Mouse (Mus musculus): ENCODE results near the gene Ankrd9. TPM values are rescaled to one million over a fixed set of nuclear protein-coding genes. Genes with fewer than 3 reads are reported as not detected.

The Ankrd9 gene
- polyA plus RNA-seq, 1 experiment = 11.8 TPM

DNA sequence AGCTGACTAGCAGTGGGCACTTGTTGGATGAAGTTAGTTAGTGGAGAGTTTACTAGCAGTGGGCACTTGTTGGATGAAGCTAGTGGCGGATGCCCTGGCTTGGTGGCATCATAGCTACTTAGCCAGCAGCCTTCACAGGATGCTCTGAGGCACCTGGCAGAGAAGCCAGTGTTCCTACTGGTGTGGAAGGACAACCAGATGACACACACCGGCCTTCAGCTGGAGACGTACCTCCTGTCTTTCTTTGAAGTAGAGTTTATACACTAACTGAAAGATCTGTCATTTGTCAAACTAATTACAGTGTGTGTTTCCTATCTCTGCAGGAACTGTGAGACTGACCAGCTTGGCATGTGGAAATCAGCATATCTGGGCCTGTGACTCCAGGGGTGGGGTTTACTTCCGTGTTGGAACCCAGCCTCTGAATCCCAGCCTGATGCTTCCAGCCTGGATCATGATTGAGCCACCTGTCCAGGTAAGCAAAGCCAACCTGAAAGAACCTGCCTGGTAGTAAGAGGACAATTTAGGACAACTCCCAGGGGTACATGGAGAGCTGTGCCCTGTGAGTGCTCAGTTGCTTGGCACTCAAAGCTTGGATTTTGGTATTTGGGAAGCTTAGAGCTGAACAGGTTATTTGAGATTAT is 24.4 kb downstream of the Ankrd9 start:
- Histone ChIP-seq H3K9me3 (ENCODE audit: control insufficient read depth, low read length) (no peaks in the 10 kb centered on the region), H3K36me3 (ENCODE audit: control insufficient read depth) (peaks cover 60% of the 10 kb centered on the region), H3K4me3 (replicated peaks) (no peak overlapping the region), H3K27me3 (ENCODE audit: control insufficient read depth) (no peaks in the 10 kb centered on the region), H3K4me1 (ENCODE audit: control insufficient read depth) (peaks cover 49% of the 10 kb centered on the region)
- no peak for TF ChIP-seq TAL1 (IDR thresholded peaks at IDR 0.05; ENCODE audit: low read length)
- no peak for TF ChIP-seq GATA1 (IDR thresholded peaks at IDR 0.05; ENCODE audit: low read length)

DNA sequence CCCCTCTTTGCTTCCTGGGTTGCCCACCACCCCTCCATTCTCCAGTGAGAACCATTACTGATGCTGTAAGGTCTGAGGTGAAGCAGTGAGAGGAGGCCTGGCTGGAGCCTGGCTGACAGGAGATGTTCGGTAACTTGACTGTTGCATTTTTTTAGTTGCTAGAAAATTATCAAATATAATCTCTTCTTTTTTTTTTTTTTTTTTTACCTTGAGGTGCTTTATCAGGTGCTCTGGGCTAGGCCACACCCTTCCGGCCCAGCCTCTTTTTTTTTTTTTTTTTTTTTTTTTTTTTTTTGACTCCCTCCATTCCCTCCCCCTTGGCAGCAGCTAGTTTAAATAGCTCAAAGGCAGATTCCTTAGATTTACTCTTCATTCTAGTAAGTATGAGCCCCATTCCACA is 24.9 kb downstream of the Ankrd9 start:
- Histone ChIP-seq H3K36me3 (ENCODE audit: control insufficient read depth) (peaks cover 60% of the 10 kb centered on the region), H3K9me3 (ENCODE audit: control insufficient read depth, low read length) (no peaks in the 10 kb centered on the region), H3K4me3 (replicated peaks) (peak overlapping the region; percentile 23), H3K27me3 (ENCODE audit: control insufficient read depth) (no peaks in the 10 kb centered on the region), H3K4me1 (ENCODE audit: control insufficient read depth) (peaks cover 54% of the 10 kb centered on the region)
- TF ChIP-seq TAL1 (IDR thresholded peaks at IDR 0.05; ENCODE audit: low read length) (no peak), GATA1 (IDR thresholded peaks at IDR 0.05; ENCODE audit: low read length) (no peak)

DNA sequence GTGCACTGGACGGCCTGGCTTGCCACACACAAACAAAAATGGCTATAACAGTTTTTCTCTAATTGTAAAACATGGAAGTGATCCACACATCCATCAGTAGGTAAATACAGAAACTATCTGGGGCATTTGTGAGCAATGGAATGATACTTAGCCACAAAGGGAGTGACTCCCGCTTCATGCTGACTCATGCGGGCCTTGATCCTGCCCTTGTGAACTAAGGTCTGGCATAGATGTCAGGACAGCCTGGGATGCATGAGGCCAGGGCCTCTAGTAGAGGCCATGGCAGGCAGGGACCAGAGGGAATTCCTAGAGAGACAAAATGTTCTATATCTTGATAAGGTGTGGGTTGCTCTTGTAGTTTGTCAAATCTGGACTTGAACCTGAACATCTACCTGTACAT is 25.4 kb downstream of the Ankrd9 start:
- no peak for TF ChIP-seq TAL1 (IDR thresholded peaks at IDR 0.05; ENCODE audit: low read length)
- TF ChIP-seq GATA1 (IDR thresholded peaks at IDR 0.05; ENCODE audit: low read length) = no peak
- Histone ChIP-seq H3K4me1 (ENCODE audit: control insufficient read depth) (peaks cover 58% of the 10 kb centered on the region), H3K27me3 (ENCODE audit: control insufficient read depth) (no peaks in the 10 kb centered on the region), H3K4me3 (replicated peaks) (peak overlapping the region; percentile 23), H3K9me3 (ENCODE audit: control insufficient read depth, low read length) (no peaks in the 10 kb centered on the region), H3K36me3 (ENCODE audit: control insufficient read depth) (peaks cover 64% of the 10 kb centered on the region)

DNA sequence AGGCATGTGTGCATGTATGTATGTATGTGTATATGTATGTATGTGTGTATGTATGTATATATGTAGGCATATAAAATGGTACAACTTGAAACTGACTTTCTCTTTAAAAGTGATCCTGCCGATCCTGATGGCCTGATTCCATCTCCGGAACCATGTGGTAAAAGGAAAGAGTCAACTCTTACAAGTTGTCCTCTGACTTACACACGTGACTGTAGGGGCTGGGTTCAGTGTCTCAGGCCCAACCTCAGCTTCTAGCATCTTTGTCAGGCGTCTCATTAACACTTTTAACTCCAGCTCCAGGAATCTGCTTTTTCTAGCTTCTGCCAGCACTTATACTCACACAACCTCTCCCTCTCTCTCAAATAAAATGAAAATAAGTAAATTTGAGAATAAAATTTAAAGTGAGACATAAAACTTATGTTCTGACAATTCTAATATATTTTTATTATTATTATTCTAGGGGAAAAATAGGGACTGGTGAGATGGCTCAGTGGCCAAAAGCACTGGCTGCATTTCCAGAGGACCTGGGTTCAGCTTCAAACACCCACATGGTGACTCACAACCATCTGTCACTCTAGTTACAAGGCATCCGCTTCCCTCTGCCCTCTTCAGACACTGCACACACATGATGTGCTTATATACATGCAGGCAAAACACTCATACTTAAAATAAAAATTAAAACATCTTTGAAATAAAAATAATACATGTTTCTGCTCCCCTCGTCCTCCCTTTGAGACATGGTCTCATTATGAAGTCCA is 26.0 kb downstream of the Ankrd9 start:
- no peak for TF ChIP-seq GATA1 (IDR thresholded peaks at IDR 0.05; ENCODE audit: low read length)
- no peak for TF ChIP-seq TAL1 (IDR thresholded peaks at IDR 0.05; ENCODE audit: low read length)
- Histone ChIP-seq H3K4me1 (ENCODE audit: control insufficient read depth) (peaks cover 64% of the 10 kb centered on the region), H3K27me3 (ENCODE audit: control insufficient read depth) (no peaks in the 10 kb centered on the region), H3K36me3 (ENCODE audit: control insufficient read depth) (peaks cover 70% of the 10 kb centered on the region), H3K4me3 (replicated peaks) (no peak overlapping the region), H3K9me3 (ENCODE audit: control insufficient read depth, low read length) (no peaks in the 10 kb centered on the region)

DNA sequence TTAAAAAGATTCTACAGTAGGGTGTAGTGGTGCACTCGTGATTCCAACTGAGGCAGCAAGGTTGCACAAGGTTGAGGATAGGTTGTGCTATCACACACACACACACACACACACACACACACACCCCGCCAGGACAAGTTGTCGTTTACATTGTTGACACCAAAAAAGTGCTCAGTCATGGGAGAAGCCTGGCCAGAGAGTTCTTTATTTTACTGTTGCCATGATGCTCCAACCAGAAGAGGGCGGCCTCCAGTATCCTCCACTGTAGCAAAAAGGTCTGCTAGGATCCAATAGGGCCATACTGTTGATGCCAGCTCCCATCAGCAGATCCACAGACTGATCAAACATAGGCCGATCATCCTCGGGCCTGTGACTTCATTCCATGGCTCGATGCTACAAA is 27.6 kb downstream of the Ankrd9 start:
- Histone ChIP-seq H3K4me3 (replicated peaks) (no peak overlapping the region), H3K9me3 (ENCODE audit: control insufficient read depth, low read length) (no peaks in the 10 kb centered on the region), H3K27me3 (ENCODE audit: control insufficient read depth) (no peaks in the 10 kb centered on the region), H3K36me3 (ENCODE audit: control insufficient read depth) (peaks cover 74% of the 10 kb centered on the region), H3K4me1 (ENCODE audit: control insufficient read depth) (peaks cover 68% of the 10 kb centered on the region)
- no peak for TF ChIP-seq GATA1 (IDR thresholded peaks at IDR 0.05; ENCODE audit: low read length)
- TF ChIP-seq TAL1 (IDR thresholded peaks at IDR 0.05; ENCODE audit: low read length) = no peak

DNA sequence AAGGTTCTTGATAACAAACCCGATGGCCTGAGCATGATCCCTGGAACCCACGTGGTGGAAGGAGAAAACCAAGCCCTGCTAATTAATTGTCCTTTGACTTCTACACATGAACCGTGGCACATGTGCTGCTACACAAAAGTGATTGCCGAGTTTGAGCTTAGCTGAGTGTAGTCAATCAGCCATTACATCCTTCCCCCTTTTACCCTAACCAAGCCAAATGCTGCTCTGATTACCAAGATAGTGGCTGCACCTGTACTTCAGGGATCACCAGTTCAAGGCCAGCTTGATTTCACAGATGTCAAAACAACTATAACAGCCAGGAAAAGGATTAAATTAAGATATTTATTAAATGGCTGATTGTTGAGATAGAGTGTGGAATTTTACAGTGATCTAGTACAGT is 28.7 kb downstream of the Ankrd9 start:
- no peaks in the 10 kb centered on the region for H3K9me3 ChIP-seq (ENCODE audit: control insufficient read depth, low read length)
- H3K4me3 ChIP-seq (replicated peaks) = no peak overlapping the region
- peaks cover 71% of the 10 kb centered on the region for H3K4me1 ChIP-seq (ENCODE audit: control insufficient read depth)
- H3K27me3 ChIP-seq (ENCODE audit: control insufficient read depth) = no peaks in the 10 kb centered on the region
- TF ChIP-seq GATA1 (IDR thresholded peaks at IDR 0.05; ENCODE audit: low read length) (no peak), TAL1 (IDR thresholded peaks at IDR 0.05; ENCODE audit: low read length) (no peak)
- peaks cover 75% of the 10 kb centered on the region for H3K36me3 ChIP-seq (ENCODE audit: control insufficient read depth)

DNA sequence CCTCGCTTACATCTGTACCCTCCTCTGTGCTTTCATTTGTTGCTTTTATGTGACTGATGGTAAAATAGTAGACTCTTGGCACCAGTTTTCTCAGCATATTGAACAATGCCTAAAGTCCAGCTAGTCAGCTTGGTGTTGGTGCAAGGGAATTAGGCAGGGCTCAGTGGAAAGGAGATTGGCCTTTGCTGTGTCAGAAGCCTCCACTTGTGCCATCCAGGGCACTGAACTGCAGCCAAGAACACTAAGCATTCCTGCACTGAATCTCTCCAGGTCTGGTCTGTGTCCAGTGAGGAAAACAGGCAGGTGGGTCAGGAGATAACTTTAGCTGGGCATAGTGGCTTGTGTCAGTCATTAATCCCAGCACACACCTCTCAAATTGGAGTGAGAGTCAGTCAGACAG is 29.4 kb downstream of the Ankrd9 start:
- Histone ChIP-seq H3K9me3 (ENCODE audit: control insufficient read depth, low read length) (no peaks in the 10 kb centered on the region), H3K4me1 (ENCODE audit: control insufficient read depth) (peaks cover 67% of the 10 kb centered on the region), H3K27me3 (ENCODE audit: control insufficient read depth) (no peaks in the 10 kb centered on the region), H3K4me3 (replicated peaks) (no peak overlapping the region), H3K36me3 (ENCODE audit: control insufficient read depth) (peaks cover 76% of the 10 kb centered on the region)
- TF ChIP-seq GATA1 (IDR thresholded peaks at IDR 0.05; ENCODE audit: low read length) = no peak
- TF ChIP-seq TAL1 (IDR thresholded peaks at IDR 0.05; ENCODE audit: low read length) = no peak

DNA sequence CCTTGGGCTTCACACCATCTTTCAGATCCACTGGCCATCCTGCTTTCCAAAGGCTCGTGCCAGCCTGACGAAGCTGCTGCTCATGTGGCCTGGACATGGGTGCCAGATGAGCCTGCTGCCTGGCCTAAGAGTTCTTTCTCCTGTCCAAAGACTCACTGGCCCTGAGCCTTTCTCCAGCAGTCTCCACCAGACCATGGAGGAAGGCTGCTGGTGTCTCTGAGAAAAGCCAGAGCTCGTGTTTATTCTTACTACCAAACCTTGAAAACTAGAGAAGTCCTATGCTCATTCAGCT is 30.0 kb downstream of the Ankrd9 start:
- peaks cover 74% of the 10 kb centered on the region for H3K36me3 ChIP-seq (ENCODE audit: control insufficient read depth)
- peaks cover 62% of the 10 kb centered on the region for H3K4me1 ChIP-seq (ENCODE audit: control insufficient read depth)

DNA sequence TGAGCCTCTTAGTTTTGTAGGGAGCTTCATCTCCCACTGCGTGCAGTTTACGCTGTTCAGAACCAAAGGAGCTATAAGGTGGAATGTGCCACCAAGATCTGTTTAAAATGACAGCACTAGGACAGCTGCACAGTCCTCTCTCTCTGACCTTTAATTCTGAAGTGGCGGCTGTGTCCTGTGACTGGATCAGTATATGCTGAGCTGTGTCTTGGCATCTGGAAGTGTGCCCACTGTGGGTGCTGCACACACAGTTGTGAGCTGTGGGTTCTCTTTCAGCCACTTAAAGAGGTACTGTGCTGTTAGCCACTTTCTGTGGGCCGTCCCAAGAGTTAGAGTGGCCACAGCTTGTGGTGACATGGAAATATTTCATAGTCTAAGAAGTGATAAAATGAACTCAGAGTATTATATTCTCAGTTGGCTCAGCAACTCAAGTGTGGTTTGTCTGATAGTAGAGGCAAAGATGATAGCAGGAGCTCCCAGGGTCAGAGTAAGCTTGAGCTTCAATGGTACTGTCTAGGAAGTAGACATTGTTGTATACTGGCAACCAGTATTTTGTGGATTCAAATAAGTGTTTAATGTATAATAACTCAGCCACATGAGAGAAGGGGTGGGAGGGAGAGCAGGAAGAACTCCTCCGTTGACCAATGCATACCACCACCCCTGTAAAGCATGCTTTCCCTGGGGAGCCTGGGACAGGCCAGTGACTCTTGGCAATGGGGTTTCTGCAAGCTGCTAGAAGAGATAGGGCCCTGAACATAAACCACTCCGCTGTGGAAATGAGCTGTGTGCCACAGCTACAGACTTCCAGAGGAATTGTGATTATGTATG is 30.5 kb downstream of the Ankrd9 start:
- Histone ChIP-seq H3K36me3 (ENCODE audit: control insufficient read depth) (peaks cover 74% of the 10 kb centered on the region), H3K4me1 (ENCODE audit: control insufficient read depth) (peaks cover 56% of the 10 kb centered on the region), H3K27me3 (ENCODE audit: control insufficient read depth) (no peaks in the 10 kb centered on the region), H3K4me3 (replicated peaks) (no peak overlapping the region), H3K9me3 (ENCODE audit: control insufficient read depth, low read length) (no peaks in the 10 kb centered on the region)
- TF ChIP-seq GATA1 (IDR thresholded peaks at IDR 0.05; ENCODE audit: low read length) (no peak), TAL1 (IDR thresholded peaks at IDR 0.05; ENCODE audit: low read length) (no peak)

More for the DNA sequence above, 30.0 kb downstream of the Ankrd9 start:
- TF ChIP-seq GATA1 (IDR thresholded peaks at IDR 0.05; ENCODE audit: low read length) = no peak
- TF ChIP-seq TAL1 (IDR thresholded peaks at IDR 0.05; ENCODE audit: low read length) = no peak
- Histone ChIP-seq H3K27me3 (ENCODE audit: control insufficient read depth) (no peaks in the 10 kb centered on the region), H3K4me3 (replicated peaks) (no peak overlapping the region), H3K9me3 (ENCODE audit: control insufficient read depth, low read length) (no peaks in the 10 kb centered on the region)

Data from erythroblast, embryonic 14.5 days (primary cell).